Mouse (Mus musculus) liver, adult 2 months (tissue): ENCODE data around the gene Hoxa13. TPM values are rescaled to one million over a fixed set of nuclear protein-coding genes. Genes with fewer than 3 reads are reported as not detected.

ENCODE experiments used
- DNase-seq: peaks from one replicate; pipeline ENCODE4 v3.0.0-alpha.2; 2011; ENCODE audit warnings: low read depth, low spot score; ENCODE audit errors: extremely low read depth
- H3K27ac ChIP-seq: fragments of 200-500 bp; replicated peaks from 2 replicates; pipeline ENCODE4 v1.5.1; 2012; ENCODE audit warnings: low read depth, mild to moderate bottlenecking, control low read depth, inconsistent platforms, low read length; ENCODE audit not compliant: insufficient read depth
- H3K27me3 ChIP-seq: fragments of 200-500 bp; 2 replicates; pipeline ENCODE4 v1.6.1; 2012; ENCODE audit warnings: mild to moderate bottlenecking, moderate library complexity, low read length, inconsistent platforms; ENCODE audit not compliant: control insufficient read depth, insufficient read depth
- H3K36me3 ChIP-seq: fragments of 200-500 bp; 2 replicates; pipeline ENCODE4 v1.6.1; 2012; ENCODE audit warnings: low read length, inconsistent platforms; ENCODE audit not compliant: control insufficient read depth, insufficient read depth
- H3K4me1 ChIP-seq: fragments of 200-500 bp; 2 replicates; pipeline ENCODE4 v1.6.1; 2011; ENCODE audit warnings: low read length; ENCODE audit not compliant: control insufficient read depth, insufficient read depth
- H3K4me3 ChIP-seq: fragments of 200-500 bp; 2 replicates; pipeline ENCODE4 v1.5.1; 2011; ENCODE audit warnings: low read depth, mild to moderate bottlenecking, control low read depth, low read length, moderate library complexity; ENCODE audit not compliant: insufficient read depth
- H3K79me2 ChIP-seq: fragments of 200-500 bp; 2 replicates; pipeline ENCODE4 v1.6.1; 2012; ENCODE audit warnings: inconsistent platforms, mild to moderate bottlenecking, low read length, moderate library complexity; ENCODE audit not compliant: control insufficient read depth, insufficient read depth
- H3K9ac ChIP-seq: fragments of 200-500 bp; 2 replicates; pipeline ENCODE4 v1.6.1; 2012; ENCODE audit warnings: low read depth, mild to moderate bottlenecking, control low read depth, inconsistent platforms, low read length
- CTCF ChIP-seq: fragments of 200-500 bp; IDR thresholded peaks from 2 replicates; pipeline ENCODE4 v1.5.1; 2011; ENCODE audit warnings: low read depth, low read length, control low read depth
- POLR2A ChIP-seq: fragments of 200-500 bp; IDR thresholded peaks from 2 replicates; pipeline ENCODE4 v1.6.1; 2011; ENCODE audit warnings: low read length, control low read depth; ENCODE audit not compliant: insufficient read depth; ENCODE audit errors: extremely low read depth
- WGBS: fragments of 180-500 bp; shearing (Covaris S2); methylation state at CpG from one replicate; pipeline ENCODE4 v1.1.7; 2018; 5-methylcytosine and 5-hydroxymethylcytosine counted together
- polyA plus RNA-seq: library from polyadenylated mRNA; depleted of rRNA; stranded (reverse); fragments of >200 nt; gene quantifications from 2 replicates; pipeline ENCODE4 v1.2.3, GENCODE M21; 2012
- total RNA-seq: library from RNA; depleted of rRNA; stranded (reverse); fragments of >200 nt; gene quantifications from 2 replicates; pipeline ENCODE4 v1.2.3, GENCODE M21; 2014

The Hoxa13 gene
- total and polyA plus RNA-seq, 2 experiments = not detected

- Histone ChIP-seq H3K79me2 (no peaks in the 10 kb centered on the region), H3K9ac (no peak overlapping the region), H3K4me3 (no peak overlapping the region), H3K36me3 (no peaks in the 10 kb centered on the region), H3K27me3 (peaks cover 67% of the 10 kb centered on the region), H3K4me1 (no peaks in the 10 kb centered on the region), H3K27ac (no peak overlapping the region)
- DNase-seq = no peak
- WGBS = 9% methylated on average over 4 of the region's 4 CpGs
- TF ChIP-seq POLR2A = no peak
- no peak for TF ChIP-seq CTCF
Measured at GRCm38 (mm10) chr6:52249826-52250225, 10.9 kb downstream of the Hoxa13 start.

GRCm38 (mm10) chr6:52249415-52249738 is 11.3 kb downstream of the Hoxa13 start:
- H3K27ac ChIP-seq = no peak overlapping the region
- no peaks in the 10 kb centered on the region for H3K79me2 ChIP-seq
- H3K27me3 ChIP-seq = peaks cover 69% of the 10 kb centered on the region
- H3K9ac ChIP-seq = no peak overlapping the region
- no peak overlapping the region for H3K4me3 ChIP-seq
- TF ChIP-seq POLR2A = no peak
- no peak for TF ChIP-seq CTCF
- DNase-seq = no peak
- no peaks in the 10 kb centered on the region for H3K4me1 ChIP-seq
- H3K36me3 ChIP-seq = no peaks in the 10 kb centered on the region
- WGBS = 3% methylated on average over 16 of the region's 16 CpGs

- no peaks in the 10 kb centered on the region for H3K36me3 ChIP-seq
- H3K9ac ChIP-seq = no peak overlapping the region
- DNase-seq = no peak
- no peak overlapping the region for H3K27ac ChIP-seq
- H3K27me3 ChIP-seq = peaks cover 69% of the 10 kb centered on the region
- no peak overlapping the region for H3K4me3 ChIP-seq
- 4% methylated on average over 27 of the region's 27 CpGs for WGBS
- H3K4me1 ChIP-seq = no peaks in the 10 kb centered on the region
- TF ChIP-seq POLR2A (no peak), CTCF (no peak)
- no peaks in the 10 kb centered on the region for H3K79me2 ChIP-seq
Measured at GRCm38 (mm10) chr6:52248638-52249414, 11.9 kb downstream of the Hoxa13 start.

- Histone ChIP-seq H3K9ac (no peak overlapping the region), H3K27ac (no peak overlapping the region), H3K79me2 (no peaks in the 10 kb centered on the region), H3K36me3 (no peaks in the 10 kb centered on the region), H3K27me3 (peaks cover 66% of the 10 kb centered on the region), H3K4me3 (no peak overlapping the region), H3K4me1 (no peaks in the 10 kb centered on the region)
- 5% methylated on average over 23 of the region's 23 CpGs for WGBS
- no peak for TF ChIP-seq POLR2A
- no peak for TF ChIP-seq CTCF
- DNase-seq = no peak
Measured at GRCm38 (mm10) chr6:52247766-52248637, 12.7 kb downstream of the Hoxa13 start.

GRCm38 (mm10) chr6:52246916-52247315 is 13.8 kb downstream of the Hoxa13 start:
- 6% methylated on average over 3 of the region's 3 CpGs for WGBS
- Histone ChIP-seq H3K79me2 (no peaks in the 10 kb centered on the region), H3K27me3 (peaks cover 64% of the 10 kb centered on the region), H3K4me1 (no peaks in the 10 kb centered on the region), H3K36me3 (no peaks in the 10 kb centered on the region), H3K9ac (no peak overlapping the region), H3K4me3 (no peak overlapping the region), H3K27ac (no peak overlapping the region)
- TF ChIP-seq CTCF (no peak), POLR2A (no peak)
- no peak for DNase-seq
